Mouse (Mus musculus) fibroblast of lung, adult 2 months (primary cell): ENCODE results near the gene Tpgs1.

ENCODE experiments used
- DNase-seq: peaks from one replicate; pipeline ENCODE4 v3.0.0-alpha.2; 2011; ENCODE audit warnings: low read depth

Gene Tpgs1

DNA sequence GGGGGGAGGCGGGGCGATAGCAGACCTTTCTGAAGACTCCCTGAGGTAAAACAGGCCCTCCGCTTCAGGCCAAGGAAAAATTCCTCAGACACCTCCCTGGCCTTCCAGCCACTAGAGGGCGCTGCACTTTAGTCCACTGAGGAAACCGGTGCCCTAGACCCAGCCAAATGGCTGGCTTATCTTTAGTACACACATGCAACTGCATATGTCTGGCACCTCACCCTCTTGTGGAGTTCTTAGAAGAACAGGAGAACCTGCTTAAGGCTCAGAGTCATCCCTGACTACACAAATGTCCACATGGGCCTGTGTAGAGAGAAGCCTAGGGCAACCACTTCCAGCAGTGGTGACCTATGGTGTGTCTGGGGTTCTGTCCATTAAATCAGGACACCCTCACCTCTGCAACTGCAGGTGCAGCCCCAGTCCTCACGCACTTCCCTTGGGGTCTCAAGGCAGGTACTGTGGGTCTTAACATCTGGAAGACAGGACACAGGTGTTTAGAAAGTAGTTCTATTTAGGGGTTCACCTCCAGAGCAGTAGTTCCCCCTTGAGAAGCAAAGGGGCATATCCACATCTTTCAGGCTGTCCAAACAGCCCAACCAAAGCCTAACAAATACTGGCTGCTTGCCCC is 43.4 kb downstream of the Tpgs1 start:
- no peak for DNase-seq

DNA sequence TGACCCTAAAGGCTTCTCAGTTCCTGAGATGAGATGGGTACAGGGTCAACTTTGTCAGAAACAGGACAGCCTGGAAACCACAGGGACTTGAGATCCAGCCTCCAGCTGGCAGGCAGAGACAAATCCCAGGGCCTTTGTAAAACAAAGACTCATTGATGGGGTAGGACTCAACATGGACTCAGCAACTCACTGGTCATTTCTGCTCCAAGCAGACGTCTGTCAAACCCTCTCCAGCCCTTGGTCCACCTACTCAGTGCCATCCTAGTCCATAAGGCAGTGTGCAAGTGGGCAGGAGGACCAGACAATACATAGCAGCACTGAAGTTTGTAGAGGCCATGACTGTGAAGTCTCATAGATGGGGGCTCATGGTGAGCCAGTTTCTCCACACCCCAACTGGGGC is 44.0 kb downstream of the Tpgs1 start:
- no peak for DNase-seq

DNA sequence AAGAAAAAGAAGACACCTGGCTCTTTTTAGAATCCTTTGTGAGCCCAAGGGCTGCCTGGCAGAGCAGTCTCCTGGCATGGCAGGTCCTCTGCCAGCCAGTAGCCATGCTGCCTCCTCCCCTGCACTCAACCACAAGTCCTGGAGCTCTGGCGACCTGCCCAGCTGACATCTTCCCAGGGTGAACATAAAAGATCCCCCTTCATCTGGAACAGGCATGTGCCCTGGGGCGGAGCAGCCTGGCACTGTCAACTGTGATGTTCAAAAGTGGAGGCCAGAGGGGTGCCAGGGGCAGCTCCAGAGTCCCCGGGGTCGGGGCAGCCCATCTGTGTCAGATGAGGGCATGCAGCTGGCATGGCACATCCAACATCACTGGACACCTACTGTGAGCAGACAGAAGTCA is 45.8 kb downstream of the Tpgs1 start:
- DNase-seq: no peak

DNA sequence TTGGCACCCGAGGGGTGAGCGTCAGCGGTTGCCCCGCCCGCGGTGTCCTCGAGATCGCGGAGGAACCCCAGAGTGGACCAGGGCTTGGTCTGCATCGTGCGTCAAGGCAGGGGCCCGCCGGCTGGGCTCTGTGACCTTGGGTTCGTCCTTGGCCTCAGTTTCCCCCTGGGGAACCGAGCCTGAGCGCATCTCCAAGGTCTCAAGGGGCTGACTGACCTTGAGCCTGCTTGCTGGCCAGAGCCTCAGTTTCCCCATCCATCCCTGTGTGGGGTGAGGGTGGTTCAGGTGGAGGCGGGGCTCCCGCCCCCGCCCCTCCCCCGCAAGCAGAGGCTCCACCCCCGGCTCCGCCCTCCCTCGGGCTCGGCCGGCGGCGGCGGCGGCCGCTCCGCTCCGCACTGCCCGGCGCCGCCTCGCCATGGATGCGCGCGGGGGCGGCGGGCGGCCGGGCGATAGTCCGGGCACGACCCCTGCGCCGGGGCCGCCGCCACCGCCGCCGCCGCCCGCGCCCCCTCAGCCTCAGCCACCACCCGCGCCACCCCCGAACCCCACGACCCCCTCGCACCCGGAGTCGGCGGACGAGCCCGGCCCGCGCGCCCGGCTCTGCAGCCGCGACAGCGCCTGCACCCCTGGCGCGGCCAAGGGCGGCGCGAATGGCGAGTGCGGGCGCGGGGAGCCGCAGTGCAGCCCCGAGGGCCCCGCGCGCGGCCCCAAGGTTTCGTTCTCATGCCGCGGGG is 47.3 kb downstream of the Tpgs1 start, which contains the start of gene Hcn2:
Hcn2 (plus strand) TSS at position 381 of the 734 bp plus-strand sequence.
- DNase-seq: no peak

DNA sequence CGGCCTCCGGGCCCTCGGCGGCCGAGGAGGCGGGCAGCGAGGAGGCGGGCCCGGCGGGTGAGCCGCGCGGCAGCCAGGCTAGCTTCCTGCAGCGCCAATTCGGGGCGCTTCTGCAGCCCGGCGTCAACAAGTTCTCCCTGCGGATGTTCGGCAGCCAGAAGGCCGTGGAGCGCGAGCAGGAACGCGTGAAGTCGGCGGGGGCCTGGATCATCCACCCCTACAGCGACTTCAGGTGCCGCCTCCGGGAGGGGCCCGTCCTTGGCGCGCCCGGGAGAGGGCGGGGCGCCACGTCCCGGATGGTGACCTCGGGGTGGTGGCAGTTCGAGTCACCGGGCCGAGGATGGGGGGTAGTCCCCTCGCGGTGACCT is 47.8 kb downstream of the Tpgs1 start:
- DNase-seq: no peak

DNA sequence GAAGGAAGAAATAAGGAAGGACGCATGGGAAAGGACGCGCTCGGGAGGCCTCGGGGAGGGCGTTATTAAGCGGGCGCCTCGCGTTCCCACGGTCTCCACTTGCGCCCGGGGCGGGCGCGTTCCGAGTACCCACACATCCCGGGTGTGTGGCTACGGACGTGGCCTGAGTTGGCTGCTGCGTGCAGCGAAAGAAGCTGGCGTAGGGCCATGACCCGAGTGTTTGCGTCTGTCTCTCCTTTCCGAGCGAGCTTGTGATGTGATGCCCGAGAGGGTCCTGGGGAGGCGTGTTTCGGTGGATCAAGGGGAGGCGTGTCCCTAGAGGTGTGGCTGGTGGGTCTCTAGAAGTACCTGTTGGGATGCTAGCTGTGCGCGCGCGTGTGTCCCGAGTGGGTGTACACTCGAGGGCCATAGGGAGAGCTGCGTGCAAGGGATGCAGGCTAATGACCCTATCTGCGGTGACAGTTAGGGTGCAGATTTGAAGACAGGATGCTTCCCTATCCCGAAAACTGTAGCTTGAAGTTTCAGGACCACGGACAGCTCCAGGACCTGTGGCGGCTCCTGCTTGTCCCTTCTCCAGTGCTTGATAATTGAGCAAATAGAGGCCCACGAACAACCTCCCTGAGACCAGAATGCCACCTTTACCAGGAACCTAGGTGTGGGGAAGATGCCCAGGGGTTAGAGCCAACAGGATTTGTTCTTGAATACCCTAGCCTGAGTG is 48.6 kb downstream of the Tpgs1 start:
- DNase-seq: no peak

DNA sequence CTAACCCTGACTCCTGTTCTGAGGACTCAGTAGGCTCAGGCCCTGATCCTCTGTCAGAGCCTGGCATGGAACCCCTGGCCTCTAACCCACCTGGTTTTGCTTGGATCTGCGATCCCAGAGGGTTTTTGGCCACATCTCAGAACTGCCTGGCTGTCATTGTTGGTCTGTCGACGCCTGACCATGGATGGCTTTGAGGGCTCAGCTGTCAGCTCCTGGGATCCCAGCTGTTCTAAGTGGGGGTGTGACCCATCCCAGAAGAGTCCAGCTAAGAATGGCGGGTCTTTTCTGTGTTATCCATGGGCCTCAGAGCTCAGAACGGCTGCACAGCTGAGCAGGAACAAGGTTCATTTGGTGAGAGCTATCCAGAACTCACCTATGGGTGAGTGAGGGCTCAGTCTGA is 51.9 kb downstream of the Tpgs1 start:
- no peak for DNase-seq

DNA sequence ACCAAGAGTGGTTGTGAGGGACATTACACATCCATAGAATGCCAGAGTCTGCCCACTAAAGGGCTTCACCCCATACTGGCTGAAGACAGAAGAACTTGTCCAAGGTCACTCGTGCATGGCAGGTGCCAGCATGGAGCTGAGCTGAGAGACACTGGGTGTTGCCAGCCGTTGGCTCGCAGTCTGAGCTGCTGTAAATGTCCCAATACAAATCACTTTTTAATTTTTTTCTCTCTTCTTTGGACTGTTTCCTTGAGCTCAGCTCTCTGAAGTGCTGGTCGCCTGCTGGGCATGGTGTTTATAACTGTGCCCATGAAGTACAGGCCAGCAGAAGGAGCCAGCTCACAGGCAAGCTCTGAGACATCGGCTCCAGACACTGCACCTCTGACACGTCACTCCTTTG is 53.9 kb downstream of the Tpgs1 start:
- no peak for DNase-seq

DNA sequence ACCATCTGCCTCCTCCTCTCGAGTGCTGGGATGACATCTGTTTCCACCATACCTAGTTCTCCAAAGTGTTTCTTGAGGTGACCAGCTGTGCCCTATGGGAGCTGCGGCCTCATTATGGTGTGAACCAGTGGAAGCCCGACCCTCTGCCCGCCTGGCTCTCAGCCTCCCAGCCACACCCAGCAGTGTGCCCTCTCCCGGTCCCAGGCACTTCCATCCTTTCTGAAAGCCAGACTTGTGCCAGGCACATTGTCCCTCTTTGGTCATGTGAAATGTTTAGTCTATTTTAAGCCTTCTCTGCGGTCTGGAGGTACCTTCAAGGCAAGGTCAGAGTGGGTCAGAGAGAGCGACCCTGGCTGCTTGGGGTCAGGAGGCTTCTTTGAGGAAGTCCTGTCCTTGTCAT is 54.5 kb downstream of the Tpgs1 start:
- no peak for DNase-seq
